Mouse (Mus musculus) ES-E14 (cell line): ENCODE results near the gene Trmt10b.
A peak's percentile ranks its signal among the peaks of the same experiment; 100 is the strongest.

Experiments used
- HCFC1 ChIP-seq: IDR thresholded peaks from 2 replicates; pipeline ENCODE4 v1.6.1; 2012; ENCODE audit warnings: low read length, inconsistent platforms, borderline replicate concordance; ENCODE audit not compliant: insufficient read depth
- ZNF384 ChIP-seq: IDR thresholded peaks from 2 replicates; pipeline ENCODE4 v1.6.1; 2012; ENCODE audit warnings: low read depth, low read length, inconsistent platforms

- TF ChIP-seq ZNF384 = no peak
- peak; percentile 60; the same call in 1 of the 2 replicates for TF ChIP-seq HCFC1
Observed at GRCm38 (mm10) chr4:45320159-45320816, 23.4 kb downstream of the Trmt10b start.
